29 mouse cellular contexts compared by ENCODE assay signal in genomic region chr1:60820981-60821380, GRCm38 (mm10).
"Had no signal": no experiment of that assay in that cellular context is flagged by ENCODE, and none has a peak within 500 bp of the region (broad histone marks: within the 10 kb centered on the region; RNA-seq: fewer than 3 reads in every experiment).

No protein-coding gene starts in this region.

- H3K4me1 ChIP-seq: limb, embryonic 10.5 days; limb, embryonic 12.5 days; limb, embryonic 13.5 days; liver, embryonic 12.5 days; midbrain, embryonic 10.5 days; midbrain, embryonic 12.5 days; midbrain, embryonic 13.5 days; midbrain, embryonic 15.5 days had no signal

- H3K27ac ChIP-seq: limb, embryonic 10.5 days; limb, embryonic 12.5 days; limb, embryonic 13.5 days; limb, embryonic 15.5 days; liver, embryonic 12.5 days; liver, embryonic 13.5 days; liver, embryonic 14.5 days; liver, embryonic 15.5 days; lung, embryonic 15.5 days; macrophage; midbrain, embryonic 10.5 days; midbrain, embryonic 12.5 days; midbrain, embryonic 13.5 days; midbrain, embryonic 15.5 days had no signal

- H3K27me3 ChIP-seq: limb, embryonic 12.5 days; limb, embryonic 13.5 days; limb, embryonic 15.5 days; liver, embryonic 12.5 days; liver, embryonic 13.5 days; liver, embryonic 15.5 days; lung, embryonic 15.5 days; megakaryocyte, embryonic 14.5 days; midbrain, embryonic 12.5 days; midbrain, embryonic 13.5 days; midbrain, embryonic 15.5 days had no signal

- DNase-seq: left cerebral cortex, postnatal 4 days; liver; liver, embryonic 13.5 days; liver, postnatal 0 days; lung, adult 18-20 months; lung, adult 2 months; lung, postnatal 10 days; lung, postnatal 14 days; lung, postnatal 36 days; lung, postnatal 4 days; midbrain, embryonic 14.5 days had no signal

- H3K36me3 ChIP-seq: limb, embryonic 10.5 days; limb, embryonic 12.5 days; limb, embryonic 13.5 days; limb, embryonic 15.5 days; liver, embryonic 12.5 days; liver, embryonic 13.5 days; liver, embryonic 15.5 days; lung, embryonic 15.5 days; midbrain, embryonic 10.5 days; midbrain, embryonic 12.5 days; midbrain, embryonic 13.5 days; midbrain, embryonic 15.5 days had no signal

- H3K4me3 ChIP-seq: left cerebral cortex, adult 2 months; limb, embryonic 10.5 days; limb, embryonic 12.5 days; limb, embryonic 13.5 days; limb, embryonic 15.5 days; liver, embryonic 12.5 days; liver, embryonic 13.5 days; liver, embryonic 15.5 days; lung, embryonic 15.5 days; megakaryocyte, embryonic 14.5 days; midbrain, embryonic 10.5 days; midbrain, embryonic 12.5 days; midbrain, embryonic 13.5 days; midbrain, embryonic 15.5 days; myocyte had no signal

- ATAC-seq: liver, embryonic 12.5 days; lung, postnatal 0 days; midbrain, embryonic 13.5 days; midbrain, embryonic 15.5 days; midbrain, embryonic 16.5 days had no signal
